Mouse (Mus musculus) cortical plate, adult 2 months (tissue): ENCODE measurements at regions not wholly inside any gene's neighbourhood (a gene's known extent, or its start where the extent isn't known, plus 50 kb on each side); places are given as distances from the start of the nearest gene placed in this dataset.

Source experiments
- CTCF ChIP-seq: fragments of 200-500 bp; IDR thresholded peaks from 2 replicates; pipeline ENCODE4 v1.5.1; 2011; ENCODE audit warnings: mild to moderate bottlenecking, control low read depth, low read length; ENCODE audit not compliant: insufficient read depth; ENCODE audit errors: extremely low read depth
- POLR2A ChIP-seq: fragments of 200-500 bp; IDR thresholded peaks from 2 replicates; pipeline ENCODE4 v1.6.1; 2011; ENCODE audit warnings: mild to moderate bottlenecking, low read length, control low read depth; ENCODE audit not compliant: insufficient read depth; ENCODE audit errors: extremely low read depth

- TF ChIP-seq CTCF: no peak
- no peak for TF ChIP-seq POLR2A
Measured at GRCm38 (mm10) chr3:52904028-52904427, 113.0 kb downstream of the Cog6 start.
